Mouse (Mus musculus) kidney, postnatal 25 days (tissue): ENCODE results near the gene Eaf2.
"Not testable (repeated sequence)": the region's sequence is repeated elsewhere in the genome, so short reads cannot be mapped to it uniquely, and the experiment has no call there.

Experiments
- DNase-seq, 2 experiments: peaks; one replicate each; pipeline ENCODE4 v3.0.0; 2021; ENCODE audit warnings: mixed read lengths in 2 of 2

Gene Eaf2

DNA sequence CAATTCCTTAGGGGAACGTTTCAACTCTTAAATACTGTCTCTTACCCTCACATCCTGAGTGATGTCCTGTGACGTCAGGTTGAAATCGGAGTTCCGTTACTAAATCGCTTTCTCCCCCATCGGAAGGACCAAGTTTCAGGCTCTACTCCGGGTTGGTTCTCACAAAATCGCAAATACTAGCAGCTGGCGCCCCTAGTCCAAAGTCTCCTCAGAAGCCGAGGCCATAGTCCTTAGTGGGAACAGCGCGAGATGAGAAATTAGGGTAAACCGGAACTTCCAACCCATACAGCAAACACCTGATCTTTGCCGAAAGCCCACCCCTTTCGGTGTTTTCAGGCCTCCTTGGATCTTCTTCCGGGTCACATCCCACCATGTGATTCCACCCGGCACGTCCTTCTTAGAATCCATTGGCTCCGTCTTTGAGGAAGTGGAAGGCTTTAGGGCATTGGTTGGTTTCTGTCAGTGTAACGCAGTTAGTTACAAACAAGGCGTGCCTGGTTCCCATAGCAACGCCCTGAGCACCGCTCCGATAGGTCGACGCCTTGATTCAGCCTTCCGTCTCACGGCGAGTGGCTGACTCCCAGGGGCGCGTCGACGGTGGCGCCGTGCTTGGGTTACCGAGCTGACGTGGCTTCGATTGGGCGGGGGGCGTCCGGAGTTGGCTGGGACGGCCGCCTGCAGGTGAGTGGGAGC is at the start of gene Eaf2, which contains the start of gene Golgb1:
TSS of gene Eaf2 (minus strand) at position 421 of the 693 bp plus-strand sequence.
TSS of gene Golgb1 (plus strand) at position 558 of the 693 bp plus-strand sequence.
- peak; percentile 99 for DNase-seq

DNA sequence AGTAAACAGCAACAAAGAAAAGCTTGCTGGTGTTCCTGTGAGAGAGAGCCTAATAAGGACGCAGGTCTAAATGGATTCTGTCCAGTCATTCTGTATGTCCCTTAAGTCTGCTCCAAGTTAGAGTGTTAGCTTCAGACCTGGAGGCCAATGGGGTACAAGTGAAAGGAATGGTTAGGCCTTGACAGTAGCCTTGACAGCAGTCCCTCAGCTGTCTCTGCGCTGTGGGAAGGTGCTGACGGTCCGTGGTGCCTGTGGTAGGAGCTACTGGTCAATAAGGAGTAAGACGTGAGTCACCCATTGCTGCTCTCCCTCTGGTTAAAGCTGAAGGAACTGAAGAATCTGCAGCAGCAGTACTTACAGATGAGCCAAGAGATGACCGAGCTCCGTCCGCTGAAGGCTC is 49.5 kb upstream of the Eaf2 start:
- no peak for DNase-seq

DNA sequence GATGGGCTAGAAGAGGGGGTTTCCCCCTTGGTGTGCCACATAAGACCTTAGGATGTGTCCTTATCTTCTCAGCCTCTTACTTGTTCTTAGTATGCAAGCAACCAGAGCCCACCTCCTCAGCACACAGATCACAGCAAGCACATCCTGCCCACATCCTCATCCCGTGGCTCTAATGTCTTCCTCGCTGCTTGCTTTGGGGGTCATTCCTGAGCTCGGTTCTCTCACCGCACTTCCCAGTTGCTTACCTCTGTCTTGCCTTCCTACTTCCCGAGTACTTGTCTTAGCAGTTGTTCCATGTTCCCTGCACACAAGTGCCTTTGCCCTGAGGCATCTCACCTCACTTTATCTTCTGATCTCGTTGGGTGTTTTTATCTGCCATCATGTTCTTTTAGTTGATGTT is 47.2 kb upstream of the Eaf2 start:
- DNase-seq = no peak

DNA sequence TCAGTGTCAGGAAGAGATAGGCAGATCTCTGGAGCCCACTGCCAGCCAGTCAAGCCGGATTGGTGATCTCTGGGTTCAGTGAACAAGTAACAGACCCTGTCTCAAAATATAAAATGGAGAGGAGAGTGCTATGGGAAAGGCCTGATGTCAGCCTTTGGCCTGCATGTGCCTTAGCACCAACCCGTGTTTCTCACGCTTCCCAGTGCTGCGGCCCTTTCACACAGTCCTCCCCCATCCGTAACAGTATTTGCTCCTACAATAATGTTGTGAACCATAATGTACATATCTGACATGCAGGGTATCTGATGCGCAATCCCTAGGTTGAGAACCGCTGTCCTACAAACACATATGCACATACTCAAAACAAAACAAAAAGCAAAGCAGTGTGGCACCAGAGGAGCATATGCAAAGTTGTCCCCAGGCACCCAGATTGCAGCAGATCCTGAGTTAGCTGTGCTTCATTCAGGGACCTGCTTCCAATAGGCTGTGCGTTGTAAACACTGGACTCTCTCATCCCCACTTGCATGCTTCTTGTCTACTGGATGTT is 46.3 kb upstream of the Eaf2 start:
- no peak for DNase-seq

DNA sequence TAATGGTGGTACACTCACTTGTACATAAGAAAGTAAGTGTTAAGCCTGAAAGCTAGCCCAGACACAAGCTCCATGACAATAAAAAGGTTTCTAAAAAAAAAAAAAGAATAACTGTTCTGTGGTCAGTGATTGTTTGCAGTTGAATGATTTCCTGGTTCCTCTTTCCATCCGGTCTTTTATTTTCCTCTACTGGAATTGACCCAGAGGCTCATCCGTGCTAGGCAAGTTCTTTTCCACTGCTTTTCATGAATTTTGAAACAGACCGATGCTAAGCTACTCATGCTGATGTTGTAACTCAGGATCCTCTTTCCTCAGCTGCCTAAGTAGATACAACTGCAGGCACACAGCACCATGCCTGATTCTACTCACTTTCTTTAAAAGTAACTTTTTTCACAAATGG is 45.6 kb upstream of the Eaf2 start:
- DNase-seq = no peak

DNA sequence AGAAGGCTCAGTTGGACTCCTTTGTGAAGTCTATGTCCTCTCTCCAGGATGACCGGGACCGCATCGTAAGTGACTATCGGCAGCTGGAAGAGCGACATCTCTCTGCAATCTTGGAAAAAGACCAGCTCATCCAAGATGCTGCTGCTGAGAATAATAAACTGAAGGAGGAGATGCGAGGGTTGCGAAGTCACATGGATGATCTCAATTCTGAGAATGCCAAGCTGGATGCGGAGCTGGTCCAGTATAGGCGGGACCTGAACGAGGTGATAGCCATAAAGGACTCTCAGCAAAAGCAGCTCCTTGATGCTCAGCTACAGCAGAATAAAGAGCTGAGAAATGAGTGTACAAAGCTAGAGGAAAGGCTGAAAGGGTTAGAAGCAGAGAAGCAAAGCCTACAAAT is 43.7 kb upstream of the Eaf2 start:
- DNase-seq = no peak

DNA sequence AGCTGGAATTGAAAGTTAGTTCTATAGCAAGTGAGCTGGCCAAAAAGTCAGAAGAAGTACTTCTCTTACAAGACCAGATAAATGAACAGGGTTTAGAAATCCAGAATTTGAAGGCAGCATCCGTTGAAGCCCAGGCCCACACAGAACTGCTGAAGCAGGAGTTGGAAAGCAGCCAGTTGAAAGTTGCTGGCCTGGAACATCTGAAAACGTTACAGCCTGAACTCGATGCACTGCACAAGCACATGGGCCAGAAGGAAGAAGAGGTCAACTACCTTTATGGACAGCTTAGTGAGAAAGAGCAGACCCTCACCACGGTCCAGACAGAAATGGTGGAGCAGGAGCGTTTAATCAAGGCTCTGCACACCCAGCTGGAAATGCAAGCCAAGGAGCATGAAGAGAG is 39.4 kb upstream of the Eaf2 start:
- DNase-seq = peak; percentile 81 to 86

DNA sequence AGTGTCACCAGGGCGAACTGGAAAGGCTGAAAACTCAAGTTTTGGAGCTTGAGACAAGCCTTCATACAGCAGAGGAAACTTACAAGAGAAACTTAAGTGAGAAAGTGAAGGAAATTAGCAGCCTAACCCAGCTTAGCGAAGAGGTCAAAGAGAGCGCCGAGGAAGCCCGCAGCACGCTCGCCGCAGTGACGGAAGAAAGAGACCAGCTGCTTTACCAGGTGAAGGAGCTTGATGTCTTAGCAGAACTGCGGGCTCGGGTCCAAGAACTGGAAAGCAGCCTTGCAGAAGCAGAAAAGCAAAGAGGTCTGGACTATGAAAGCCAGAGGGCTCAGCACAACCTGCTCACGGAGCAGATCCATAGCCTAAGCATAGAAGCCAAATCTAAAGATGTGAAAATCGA is 37.5 kb upstream of the Eaf2 start:
- DNase-seq = no peak

DNA sequence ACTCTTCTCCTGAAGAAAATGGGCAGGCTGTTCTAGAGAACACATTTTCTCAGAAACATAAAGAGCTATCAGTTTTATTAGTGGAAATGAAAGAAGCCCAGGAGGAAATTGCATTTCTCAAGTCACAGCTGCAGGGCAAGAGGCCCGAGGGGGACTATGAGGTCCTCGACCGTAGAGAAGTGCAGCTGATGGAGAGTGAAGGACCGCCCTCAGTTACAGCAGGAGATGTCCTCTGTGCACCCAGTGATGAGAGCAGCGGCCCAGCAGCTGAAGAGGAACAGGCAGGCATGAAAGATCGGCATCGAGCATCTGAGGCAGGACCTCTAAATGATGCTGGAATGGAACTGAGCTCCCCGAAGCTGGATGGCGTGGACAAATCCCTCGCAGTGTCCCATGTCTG is 37.1 kb upstream of the Eaf2 start:
- DNase-seq = no peak

DNA sequence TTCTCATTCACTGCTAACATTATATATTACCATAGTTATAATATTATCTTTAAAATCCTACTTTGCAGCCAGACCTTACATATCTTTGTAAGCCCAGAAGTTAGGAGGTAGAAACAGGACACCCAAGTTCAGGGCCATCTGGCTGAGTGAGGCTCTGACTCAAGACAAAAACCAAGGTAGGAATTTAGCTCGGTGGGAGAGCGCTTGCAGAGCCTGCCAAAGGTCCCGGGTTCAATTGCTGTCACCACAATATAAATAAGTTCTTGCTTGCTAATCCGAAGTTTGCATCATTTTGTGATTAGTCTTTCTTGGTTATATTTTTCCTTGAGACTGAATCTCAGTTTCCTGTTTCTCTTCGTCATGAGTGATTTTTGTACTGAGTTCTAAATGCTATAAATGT is 28.4 kb upstream of the Eaf2 start:
- no peak for DNase-seq

DNA sequence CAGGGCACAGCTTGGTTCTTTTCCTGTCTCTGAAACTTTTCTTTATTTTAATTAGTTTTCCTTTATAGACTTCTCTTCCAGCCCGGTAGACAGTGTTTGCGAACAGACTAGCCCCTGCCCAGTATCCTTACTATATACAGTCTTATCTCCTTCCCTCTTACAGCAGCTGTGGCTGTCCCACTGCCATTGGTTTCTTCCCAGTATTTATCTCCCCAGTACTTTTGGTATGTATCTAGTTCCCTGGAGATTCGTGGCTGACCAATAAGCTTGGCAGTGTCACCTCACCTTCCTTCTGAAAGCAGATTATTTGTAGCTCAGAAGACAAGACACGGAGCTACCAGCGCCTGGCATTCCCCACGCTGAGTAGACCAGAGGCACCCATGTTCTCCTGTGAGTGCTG is 21.9 kb upstream of the Eaf2 start:
- no peak for DNase-seq

DNA sequence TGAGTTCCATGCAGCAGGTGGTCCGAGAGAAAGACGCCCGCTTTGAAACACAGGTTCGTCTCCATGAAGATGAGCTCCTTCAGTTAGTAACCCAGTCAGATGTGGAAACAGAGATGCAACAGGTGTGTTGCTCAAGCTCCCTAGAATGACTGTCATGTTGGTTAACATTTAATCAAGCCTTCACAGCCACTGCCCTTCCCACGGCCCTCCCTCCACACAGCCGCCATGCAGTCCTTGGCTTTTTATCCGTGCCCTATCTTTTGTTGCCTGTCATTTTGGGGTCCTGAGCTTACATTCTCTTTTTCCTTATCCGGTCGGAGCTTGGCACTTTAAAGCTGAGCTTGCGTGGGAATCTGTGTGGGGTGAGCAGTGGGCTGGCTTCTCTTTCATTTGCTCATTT is 18.5 kb upstream of the Eaf2 start:
- no peak for DNase-seq

DNA sequence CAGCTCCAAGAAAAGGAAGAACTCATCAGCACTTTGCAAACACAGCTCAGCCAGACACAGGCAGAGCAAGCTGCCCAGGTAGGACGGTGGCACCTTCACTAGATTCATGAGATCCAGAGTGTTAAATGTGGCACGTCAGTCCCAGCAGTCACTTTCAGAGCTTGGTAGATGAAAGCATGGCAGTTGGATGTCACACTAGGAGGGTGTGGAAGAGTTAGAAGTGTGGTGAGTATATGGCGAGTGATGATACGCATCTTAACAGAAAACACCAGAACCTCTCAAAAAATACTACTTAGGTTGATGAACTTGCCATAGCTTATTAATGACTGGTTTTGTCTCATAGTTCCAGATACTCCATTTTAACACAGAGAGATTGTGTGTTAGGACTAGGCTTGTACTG is 16.6 kb upstream of the Eaf2 start:
- DNase-seq = no peak

DNA sequence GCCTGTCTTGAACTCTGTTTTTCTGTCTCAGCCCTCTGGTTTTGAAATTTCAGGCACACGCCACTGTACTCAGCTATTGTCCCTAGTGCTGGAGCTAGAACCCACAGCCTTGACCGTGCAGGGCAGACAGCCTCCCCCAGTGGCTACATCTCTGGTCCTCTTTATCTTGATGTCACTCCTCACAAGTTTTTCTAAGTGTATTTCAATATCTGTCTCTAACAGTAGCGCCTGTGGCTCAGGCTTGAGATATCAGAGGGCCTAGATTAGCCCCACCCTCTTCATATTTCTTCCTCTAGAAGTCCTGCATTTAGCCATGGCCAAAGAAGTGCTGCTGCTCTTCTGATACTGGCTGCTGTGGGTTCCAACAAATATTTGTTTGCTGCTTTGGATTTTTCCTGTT is 15.8 kb upstream of the Eaf2 start:
- DNase-seq = no peak

DNA sequence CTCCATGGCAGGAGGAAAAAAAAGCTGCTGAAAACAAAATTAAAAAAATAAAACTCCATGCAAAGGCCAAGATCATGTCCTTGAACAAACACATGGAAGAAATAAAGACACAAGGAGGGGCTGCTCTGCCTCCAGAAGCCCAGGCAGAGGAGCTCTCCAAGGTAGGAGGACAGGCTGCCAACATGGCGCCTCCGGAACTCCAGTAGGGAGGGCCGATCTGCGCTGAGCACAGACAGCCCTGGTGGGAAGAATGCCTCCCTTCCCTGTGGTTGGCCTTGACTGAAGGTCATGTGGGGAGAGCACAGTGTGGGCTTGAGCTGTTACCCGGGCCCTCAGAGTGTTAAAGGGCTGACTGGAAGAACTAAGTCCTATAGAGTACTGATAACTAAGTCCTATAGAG is 12.7 kb upstream of the Eaf2 start:
- no peak for DNase-seq

DNA sequence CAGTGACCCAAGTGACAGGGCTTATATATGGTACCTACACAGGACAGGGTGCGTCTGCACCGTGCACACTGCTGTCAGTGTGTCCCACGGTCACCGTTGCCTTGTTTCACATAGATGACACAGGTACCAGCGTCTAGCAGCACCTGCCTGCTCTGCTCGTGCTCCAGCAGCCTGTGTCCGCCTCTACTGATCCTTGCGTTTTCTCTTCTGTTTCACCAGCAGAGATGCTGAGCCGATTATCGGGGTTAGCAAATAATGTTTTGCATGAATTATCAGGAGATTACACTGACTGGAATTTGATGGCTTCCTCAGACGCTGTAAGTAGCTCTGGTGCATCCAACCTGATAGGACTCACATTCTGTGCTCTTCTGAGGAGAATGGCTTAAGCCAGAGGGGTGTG is 11.1 kb upstream of the Eaf2 start:
- no peak for DNase-seq

DNA sequence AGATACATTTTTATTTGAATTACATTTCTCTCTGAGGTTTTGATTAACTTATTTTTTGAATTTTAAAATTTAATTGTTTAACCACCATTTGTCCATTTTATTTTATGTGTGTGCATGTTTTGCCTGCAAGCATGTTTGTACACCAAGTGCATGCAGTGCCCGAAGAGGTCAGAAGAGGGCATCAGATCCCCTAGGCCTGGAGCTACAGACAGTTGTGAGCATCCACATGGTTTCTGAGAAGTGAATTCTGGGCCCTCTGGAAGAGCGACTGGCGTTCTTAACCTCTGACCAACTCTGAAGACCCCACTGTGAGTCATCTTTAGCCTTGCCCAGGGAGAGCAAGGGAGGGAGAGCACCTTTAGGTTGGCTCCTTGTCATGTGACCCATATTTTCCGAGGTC is 10.1 kb upstream of the Eaf2 start:
- DNase-seq = peak in 1 of 2 experiments; percentile 38

DNA sequence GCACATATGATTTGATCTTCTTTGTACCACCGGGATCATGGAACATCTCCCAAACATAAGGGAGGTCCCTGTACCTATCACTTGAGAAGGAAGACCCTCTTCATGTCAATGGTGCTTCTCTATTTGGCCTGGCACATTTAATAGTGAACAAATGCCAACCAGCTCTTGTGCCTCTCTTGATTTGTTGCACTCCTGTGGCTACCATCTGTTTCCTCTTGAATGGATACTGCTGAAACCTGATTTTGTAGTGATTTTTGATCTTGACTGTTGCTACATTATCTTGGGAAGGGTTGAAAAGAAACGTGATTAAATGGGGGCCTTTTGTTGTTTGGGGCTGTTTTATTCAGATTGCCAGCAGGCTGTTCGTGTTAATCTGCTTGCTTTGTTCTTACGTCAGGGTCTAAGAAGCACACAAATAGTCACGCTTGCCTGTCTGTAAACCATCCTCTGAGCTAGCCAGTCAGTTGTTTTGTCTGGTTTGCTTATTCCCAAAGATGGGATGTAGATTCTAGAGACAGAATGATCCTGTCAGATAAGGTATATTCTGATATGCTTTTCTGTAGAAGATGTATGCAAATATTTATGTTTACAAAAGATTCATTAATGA is 8.0 kb upstream of the Eaf2 start:
- no peak for DNase-seq

DNA sequence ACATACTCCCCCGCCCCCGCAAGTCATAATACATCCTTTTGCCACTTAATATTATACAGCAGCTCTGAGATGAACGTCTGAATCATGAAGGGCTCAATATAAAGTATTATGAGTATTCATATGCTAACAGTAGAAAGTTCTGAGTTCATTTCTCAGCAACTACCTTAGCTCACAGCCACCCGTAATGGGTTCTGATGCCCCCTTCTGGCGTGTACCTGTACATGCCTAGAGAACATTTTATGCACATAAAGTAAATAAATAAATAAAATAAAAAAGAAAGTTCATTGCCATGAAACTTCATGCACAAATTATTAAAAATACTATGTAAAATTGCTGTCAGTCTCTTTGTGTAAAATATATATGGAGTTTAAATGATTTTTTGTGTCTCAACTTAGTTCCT is 2.5 kb upstream of the Eaf2 start:
- peak in 1 of 2 experiments; percentile 34 for DNase-seq

DNA sequence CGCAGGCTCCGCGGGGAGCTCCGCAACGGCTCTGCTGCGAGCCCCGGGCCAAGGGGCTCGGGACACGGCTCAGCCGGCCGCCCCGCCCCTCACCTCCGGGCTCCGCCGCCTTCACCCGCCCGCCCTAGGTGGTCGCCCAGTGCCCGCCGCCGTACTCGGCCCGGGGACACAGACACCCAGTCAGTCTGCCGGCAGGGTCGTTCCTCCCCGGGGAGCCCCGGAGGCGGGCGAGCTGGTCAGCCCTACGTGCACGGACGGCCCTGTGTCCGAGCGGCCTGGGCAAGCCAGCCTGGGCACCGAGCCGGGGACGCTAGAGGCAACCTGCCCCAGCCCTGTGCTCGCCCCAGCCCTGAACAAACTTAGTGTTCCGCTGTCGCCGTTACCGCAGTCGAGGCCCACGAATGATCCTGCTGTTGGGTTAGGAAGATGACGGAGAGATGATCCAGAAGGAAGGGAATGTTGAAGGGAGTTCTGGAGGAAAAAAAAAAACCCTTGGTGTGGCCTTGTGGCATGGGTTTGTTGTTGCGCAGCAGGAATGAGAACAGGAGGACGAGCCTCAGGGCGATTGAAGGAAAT is 561 bp upstream of the Eaf2 start:
- DNase-seq = peak; percentile 48 to 73

DNA sequence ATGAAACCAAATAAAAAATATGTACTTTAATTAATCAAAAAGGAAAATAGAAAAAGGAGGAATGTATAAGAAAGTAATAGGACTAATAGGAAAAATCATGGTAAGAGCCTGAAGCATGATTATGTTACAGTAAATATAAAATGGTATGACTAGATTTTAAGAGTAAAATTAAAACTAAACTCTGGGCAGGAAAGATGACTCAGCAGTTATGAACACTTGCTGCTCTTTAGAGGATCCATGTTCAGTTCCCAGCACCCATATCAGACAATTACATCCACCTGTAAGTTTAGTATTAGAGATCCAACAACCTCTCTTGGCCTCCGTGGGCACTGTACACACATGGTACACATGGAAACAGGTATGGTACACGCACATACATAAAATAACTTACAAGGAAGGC is 5.4 kb downstream of the Eaf2 start:
- DNase-seq = no peak

DNA sequence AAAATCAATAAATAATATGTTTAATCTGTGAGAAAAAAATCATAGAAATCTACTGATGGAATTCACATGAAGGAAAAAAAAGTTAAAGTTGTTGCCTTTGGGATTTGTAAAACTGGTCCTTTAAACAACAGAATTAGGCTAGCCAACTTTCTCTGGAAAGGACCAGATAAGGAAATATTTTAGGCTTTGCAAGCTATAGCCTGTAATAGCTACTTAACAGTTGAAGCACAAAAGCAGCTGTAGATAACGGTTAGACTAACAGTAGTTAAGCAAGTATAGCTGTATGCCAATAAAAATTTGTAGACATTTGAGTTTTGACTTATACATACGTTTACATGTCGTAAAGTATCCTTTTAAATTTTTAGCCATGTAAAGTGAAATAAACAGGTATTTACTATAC is 11.2 kb downstream of the Eaf2 start:
- no peak for DNase-seq

DNA sequence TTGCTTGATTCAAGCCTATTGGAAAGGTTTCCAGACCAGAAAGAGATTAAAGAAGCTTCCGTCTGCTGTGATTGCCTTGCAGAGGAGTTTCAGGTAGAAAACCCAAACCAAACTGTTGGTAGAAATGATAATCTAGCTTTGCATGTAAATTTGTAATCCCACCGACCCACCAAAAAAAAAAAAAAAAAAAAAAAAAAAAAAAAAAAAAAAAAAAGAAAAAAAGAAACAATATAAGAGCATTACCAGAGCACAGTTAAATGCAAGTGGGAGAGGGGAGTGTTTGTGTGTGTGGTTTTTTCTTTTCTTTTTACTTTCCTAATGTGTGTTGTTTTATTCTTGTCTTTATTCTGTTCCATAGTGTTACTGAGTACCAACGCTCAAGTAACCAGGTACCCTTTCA is 23.6 kb downstream of the Eaf2 start:
- DNase-seq = no peak

DNA sequence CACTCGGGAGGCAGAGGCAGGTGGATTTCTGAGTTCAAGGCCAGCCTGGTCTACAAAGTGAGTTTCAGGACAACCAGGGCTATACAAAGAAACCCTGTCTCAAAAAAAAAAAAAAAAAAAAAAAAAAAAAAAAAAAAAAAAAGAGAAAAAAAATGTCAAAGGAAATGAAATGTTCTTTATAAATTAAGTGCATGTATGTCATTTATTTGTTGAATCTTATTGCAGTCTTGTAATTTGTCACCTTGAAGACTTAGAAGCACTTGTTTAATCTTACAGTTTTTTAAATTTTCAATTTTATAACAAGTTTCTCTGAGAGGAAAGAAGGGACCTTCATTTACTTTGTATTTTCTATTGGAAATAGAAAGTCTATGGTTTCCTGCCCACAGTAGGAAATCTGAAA is 27.9 kb downstream of the Eaf2 start:
- DNase-seq = not testable (repeated sequence)
